Mouse (Mus musculus): Measurements from ENCODE around the gene Bmpr2. TPM values are rescaled to one million over a fixed set of nuclear protein-coding genes. Genes with fewer than 3 reads are reported as not detected.

Gene Bmpr2
- polyA plus RNA-seq, 1 experiment from 2014 or later, result 6.2 TPM

DNA sequence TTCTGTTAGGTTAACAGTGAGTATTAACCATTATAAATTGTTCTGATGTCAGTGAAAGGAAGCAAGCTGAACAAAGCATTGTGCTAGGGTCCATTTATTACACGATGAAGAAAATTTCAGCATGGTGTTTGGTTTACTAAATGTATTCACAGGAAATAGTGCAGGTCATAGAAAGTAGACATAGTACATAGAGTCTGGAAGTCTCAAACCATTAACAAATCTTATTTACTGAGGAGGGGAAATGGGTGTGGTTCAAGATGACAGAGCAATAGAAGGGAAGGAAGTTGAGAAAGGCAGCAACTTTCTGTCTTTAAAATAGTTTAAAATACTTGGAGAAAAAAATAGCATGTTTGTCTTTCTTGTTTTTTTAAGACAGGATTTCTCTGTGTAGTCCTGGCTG lies 160.0 kb downstream of the Bmpr2 start:
- H3K9me3 ChIP-seq (replicated peaks; ENCODE audit: control insufficient read depth, low read length), result no peaks in the 10 kb centered on the region
- no peak overlapping the region for H3K4me3 ChIP-seq (ENCODE audit: low read length)
- 0 out of 2 replicates have a peak, but pooled peaks cover 3% of the 10 kb centered on the region for H3K36me3 ChIP-seq (ENCODE audit: control insufficient read depth, insufficient read depth)
- H3K27ac ChIP-seq (ENCODE audit: low read length), result no peak overlapping the region
- no peak overlapping the region for H3K4me2 ChIP-seq (ENCODE audit: low read depth, low read length)
- 71% methylated on average over 1 of the region's 1 CpGs for WGBS
- H3K27me3 ChIP-seq (ENCODE audit: control insufficient read depth, insufficient read depth, low read length), result no peaks in the 10 kb centered on the region
- no peak for ATAC-seq (replicated peaks; ENCODE audit: extremely low read depth, insufficient read depth, low FRiP score)
- no peak overlapping the region for H3K9ac ChIP-seq (ENCODE audit: low read length)
- peaks cover 1% of the 10 kb centered on the region for H3K4me1 ChIP-seq (ENCODE audit: control insufficient read depth, insufficient read depth, low read length)

DNA sequence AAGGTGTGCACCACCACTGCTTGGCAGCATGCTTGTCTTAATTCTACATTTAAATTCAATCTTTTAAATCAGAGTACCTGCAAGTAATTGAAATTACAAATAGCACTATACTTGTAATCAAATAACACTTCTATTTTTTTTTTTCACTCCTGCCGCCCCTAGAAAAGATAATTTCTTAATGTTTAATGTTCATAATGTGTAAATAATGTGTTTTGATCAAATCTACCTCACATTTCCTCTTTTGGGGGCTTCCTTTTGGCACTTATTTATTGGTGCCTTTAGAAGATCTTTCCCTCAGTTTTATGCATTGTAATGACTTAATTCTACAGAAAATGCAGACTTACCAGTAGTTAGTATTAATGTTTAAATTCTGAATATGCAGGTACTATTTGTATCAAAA lies 160.5 kb downstream of the Bmpr2 start:
- Histone ChIP-seq H3K36me3 (ENCODE audit: control insufficient read depth, insufficient read depth) (0 out of 2 replicates have a peak, but pooled peaks cover 3% of the 10 kb centered on the region), H3K4me3 (ENCODE audit: low read length) (no peak overlapping the region), H3K9me3 (replicated peaks; ENCODE audit: control insufficient read depth, low read length) (no peaks in the 10 kb centered on the region), H3K27me3 (ENCODE audit: control insufficient read depth, insufficient read depth, low read length) (no peaks in the 10 kb centered on the region), H3K27ac (ENCODE audit: low read length) (no peak overlapping the region), H3K4me1 (ENCODE audit: control insufficient read depth, insufficient read depth, low read length) (no peaks in the 10 kb centered on the region), H3K4me2 (ENCODE audit: low read depth, low read length) (no peak overlapping the region), H3K9ac (ENCODE audit: low read length) (no peak overlapping the region)
- no peak for ATAC-seq (replicated peaks; ENCODE audit: extremely low read depth, insufficient read depth, low FRiP score)
- WGBS, result 83% methylated on average over 1 of the region's 1 CpGs

DNA sequence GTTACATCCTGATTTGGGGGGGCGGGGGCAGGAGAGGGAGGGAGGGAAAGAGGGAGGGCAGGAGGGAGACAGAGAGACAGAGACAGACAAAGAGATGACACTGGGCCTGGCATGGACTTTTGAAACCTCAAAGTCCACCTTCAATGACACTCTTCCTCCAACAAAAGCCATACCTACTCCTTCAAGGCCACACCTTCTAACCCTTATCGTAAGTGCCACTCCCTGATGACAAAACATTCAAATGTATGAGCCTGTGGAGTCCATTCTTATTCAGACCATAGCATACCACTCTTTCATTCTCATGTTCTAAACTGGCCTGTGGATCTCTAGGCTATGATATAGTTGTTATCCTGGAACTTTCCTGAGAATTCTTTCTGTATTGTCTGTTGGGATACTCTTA lies 161.2 kb downstream of the Bmpr2 start:
- no peak overlapping the region for H3K4me2 ChIP-seq (ENCODE audit: low read depth, low read length)
- H3K9ac ChIP-seq (ENCODE audit: low read length), result no peak overlapping the region
- H3K27me3 ChIP-seq (ENCODE audit: control insufficient read depth, insufficient read depth, low read length), result no peaks in the 10 kb centered on the region
- no peak overlapping the region for H3K4me3 ChIP-seq (ENCODE audit: low read length)
- H3K9me3 ChIP-seq (replicated peaks; ENCODE audit: control insufficient read depth, low read length), result no peaks in the 10 kb centered on the region
- H3K36me3 ChIP-seq (ENCODE audit: control insufficient read depth, insufficient read depth), result 0 out of 2 replicates have a peak, but pooled peaks cover 3% of the 10 kb centered on the region
- H3K27ac ChIP-seq (ENCODE audit: low read length), result no peak overlapping the region
- no peak for ATAC-seq (replicated peaks; ENCODE audit: extremely low read depth, insufficient read depth, low FRiP score)
- H3K4me1 ChIP-seq (ENCODE audit: control insufficient read depth, insufficient read depth, low read length), result no peaks in the 10 kb centered on the region
- 93% methylated on average over 2 of the region's 2 CpGs for WGBS

GRCm38 (mm10) chr1:59926021-59926672 lies 162.9 kb downstream of the Bmpr2 start:
- no peak overlapping the region for H3K4me3 ChIP-seq (ENCODE audit: low read length)
- H3K27ac ChIP-seq (ENCODE audit: low read length), result no peak overlapping the region
- H3K36me3 ChIP-seq (ENCODE audit: control insufficient read depth, insufficient read depth), result 0 out of 2 replicates have a peak, but pooled peaks cover 3% of the 10 kb centered on the region
- H3K4me1 ChIP-seq (ENCODE audit: control insufficient read depth, insufficient read depth, low read length), result no peaks in the 10 kb centered on the region
- H3K4me2 ChIP-seq (ENCODE audit: low read depth, low read length), result no peak overlapping the region
- 94% methylated on average over 3 of the region's 3 CpGs for WGBS
- no peaks in the 10 kb centered on the region for H3K27me3 ChIP-seq (ENCODE audit: control insufficient read depth, insufficient read depth, low read length)
- no peak; the same call in 1 of the 2 replicates for ATAC-seq (replicated peaks; ENCODE audit: extremely low read depth, insufficient read depth, low FRiP score)
- no peaks in the 10 kb centered on the region for H3K9me3 ChIP-seq (replicated peaks; ENCODE audit: control insufficient read depth, low read length)
- H3K9ac ChIP-seq (ENCODE audit: low read length), result no peak overlapping the region

GRCm38 (mm10) chr1:59927131-59927680 lies 164.0 kb downstream of the Bmpr2 start:
- Histone ChIP-seq H3K9me3 (replicated peaks; ENCODE audit: control insufficient read depth, low read length) (no peaks in the 10 kb centered on the region), H3K9ac (ENCODE audit: low read length) (no peak overlapping the region), H3K27me3 (ENCODE audit: control insufficient read depth, insufficient read depth, low read length) (no peaks in the 10 kb centered on the region), H3K4me2 (ENCODE audit: low read depth, low read length) (no peak overlapping the region), H3K36me3 (ENCODE audit: control insufficient read depth, insufficient read depth) (0 out of 2 replicates have a peak, but pooled peaks cover 3% of the 10 kb centered on the region), H3K27ac (ENCODE audit: low read length) (no peak overlapping the region), H3K4me3 (ENCODE audit: low read length) (no peak overlapping the region), H3K4me1 (ENCODE audit: control insufficient read depth, insufficient read depth, low read length) (no peaks in the 10 kb centered on the region)
- 83% methylated on average over 2 of the region's 2 CpGs for WGBS
- no peak for ATAC-seq (replicated peaks; ENCODE audit: extremely low read depth, insufficient read depth, low FRiP score)

Other genes with a start within 250 kb of the Bmpr2 start
- gene Gm973, start 247.1 kb upstream of the Bmpr2 start, polyA plus RNA-seq (2015; fragmentation: Nextera tagmentation; extraction: Ambion mirVana), result 0.10 and 0.41 TPM in 2 replicates
- 194 and 216 TPM in 2 replicates for gene Sumo1, start 92.6 kb upstream of the Bmpr2 start, polyA plus RNA-seq (2015; fragmentation: Nextera tagmentation; extraction: Ambion mirVana)
- 127 and 158 TPM in 2 replicates for gene Nop58, start 78.4 kb upstream of the Bmpr2 start, polyA plus RNA-seq (2015; fragmentation: Nextera tagmentation; extraction: Ambion mirVana)
- 2.9 and 4.8 TPM in 2 replicates for gene Fam117b, start 149.6 kb downstream of the Bmpr2 start, polyA plus RNA-seq (2015; fragmentation: Nextera tagmentation; extraction: Ambion mirVana)

Data from heart, embryonic 16.5 days (tissue).